Mouse (Mus musculus) olfactory bulb, adult 2 months (tissue): ENCODE measurements around the gene Ppp1r9a.

Source experiments
- CTCF ChIP-seq: fragments of 200-500 bp; IDR thresholded peaks from 2 replicates; pipeline ENCODE4 v1.5.1; 2012; ENCODE audit warnings: low read depth, mild to moderate bottlenecking, low read length, moderate library complexity; ENCODE audit not compliant: insufficient read depth
- POLR2A ChIP-seq: fragments of 200-500 bp; IDR thresholded peaks from 2 replicates; pipeline ENCODE4 v1.6.1; 2012; ENCODE audit warnings: mild to moderate bottlenecking, low read depth, low read length, moderate library complexity; ENCODE audit not compliant: insufficient read depth

DNA sequence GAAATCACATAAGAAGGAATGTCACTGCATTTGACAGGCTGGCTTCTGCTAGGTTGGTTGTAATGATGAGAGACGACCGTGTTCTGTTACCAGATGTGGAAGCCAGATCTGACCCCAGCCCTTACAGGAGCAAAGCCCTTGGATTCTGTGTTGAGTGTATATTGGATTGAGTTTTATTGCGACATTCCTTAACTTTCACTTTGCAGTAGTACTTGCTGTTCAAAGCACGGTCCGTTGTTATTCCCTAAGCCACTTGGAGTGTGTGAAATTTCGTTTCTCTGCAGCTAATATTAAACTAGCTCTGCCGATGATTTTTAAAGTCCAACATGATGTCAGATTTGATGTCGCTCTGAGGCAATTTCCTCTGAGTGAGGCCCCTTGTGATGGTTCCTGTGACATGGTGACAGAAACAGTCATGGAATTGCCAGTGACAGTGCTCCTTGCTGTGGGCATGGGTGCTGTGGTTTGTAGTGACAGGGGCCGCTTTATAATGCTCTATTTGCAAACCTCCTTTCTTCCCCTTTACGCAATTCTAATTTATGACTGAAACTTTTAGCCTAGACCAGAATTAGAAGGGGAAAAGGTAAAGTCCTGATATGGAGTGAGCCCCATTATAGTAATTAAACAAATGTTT, 271.6 kb downstream of the Ppp1r9a start:
- TF ChIP-seq CTCF (no peak), POLR2A (no peak)
